Mouse (Mus musculus): Measurements from ENCODE around the gene Kcna7.
"Not testable (repeated sequence)": the region's sequence is repeated elsewhere in the genome, so short reads cannot be mapped to it uniquely, and the experiment has no call there.

Gene Kcna7

GRCm38 (mm10) chr7:45395578-45396336, 9.7 kb upstream of the Kcna7 start, which contains the start of gene Snrnp70:
Gene Snrnp70, minus strand, starts transcription at chr7:45395742.
- DNase-seq, result peak; percentile 100

- DNase-seq, result not testable (repeated sequence)
Measured at GRCm38 (mm10) chr7:45396337-45396775, 9.1 kb upstream of the Kcna7 start.

- DNase-seq, result no peak
Measured at GRCm38 (mm10) chr7:45396787-45397186, 8.7 kb upstream of the Kcna7 start.

- DNase-seq, result no peak
Measured at GRCm38 (mm10) chr7:45401521-45402085, 3.9 kb upstream of the Kcna7 start.

GRCm38 (mm10) chr7:45403532-45404261, 1.8 kb upstream of the Kcna7 start:
- peak; percentile 69 for DNase-seq

GRCm38 (mm10) chr7:45406157-45407156, 1.0 kb downstream of the Kcna7 start:
- no peak for DNase-seq

- no peak for DNase-seq
Measured at GRCm38 (mm10) chr7:45407836-45408235, 2.4 kb downstream of the Kcna7 start.

GRCm38 (mm10) chr7:45408351-45408750, 2.9 kb downstream of the Kcna7 start:
- DNase-seq, result no peak

- DNase-seq, result no peak
Measured at GRCm38 (mm10) chr7:45408949-45409348, 3.5 kb downstream of the Kcna7 start.

GRCm38 (mm10) chr7:45409497-45410163, 4.2 kb downstream of the Kcna7 start:
- no peak for DNase-seq

- DNase-seq, result no peak
Measured at GRCm38 (mm10) chr7:45412421-45412820, 7.0 kb downstream of the Kcna7 start.

GRCm38 (mm10) chr7:45413113-45413863, 7.8 kb downstream of the Kcna7 start, which contains the start of gene Ntf5:
Gene Ntf5, plus strand, starts transcription at chr7:45413695.
- no peak for DNase-seq

- no peak for DNase-seq
Measured at GRCm38 (mm10) chr7:45413864-45414739, 8.6 kb downstream of the Kcna7 start.

GRCm38 (mm10) chr7:45414740-45415224, 9.3 kb downstream of the Kcna7 start:
- no peak for DNase-seq

- DNase-seq, result no peak
Measured at GRCm38 (mm10) chr7:45415636-45416035, 10.2 kb downstream of the Kcna7 start.

- no peak for DNase-seq
Measured at GRCm38 (mm10) chr7:45417962-45418492, 12.6 kb downstream of the Kcna7 start.

GRCm38 (mm10) chr7:45419859-45420614, 14.6 kb downstream of the Kcna7 start:
- no peak for DNase-seq

GRCm38 (mm10) chr7:45420615-45420919, 15.1 kb downstream of the Kcna7 start, which contains the start of gene Lhb:
Gene Lhb, plus strand, starts transcription at chr7:45420820.
- DNase-seq, result no peak

GRCm38 (mm10) chr7:45421194-45421593, 15.7 kb downstream of the Kcna7 start:
- no peak for DNase-seq

Data from right cerebral cortex, postnatal 14 days (tissue).